Mouse (Mus musculus): ENCODE data around the gene Ccl1. TPM values are rescaled to one million over a fixed set of nuclear protein-coding genes. Genes with fewer than 3 reads are reported as not detected.

Ccl1 gene
- polyA plus RNA-seq, 1 experiment, result not detected

DNA sequence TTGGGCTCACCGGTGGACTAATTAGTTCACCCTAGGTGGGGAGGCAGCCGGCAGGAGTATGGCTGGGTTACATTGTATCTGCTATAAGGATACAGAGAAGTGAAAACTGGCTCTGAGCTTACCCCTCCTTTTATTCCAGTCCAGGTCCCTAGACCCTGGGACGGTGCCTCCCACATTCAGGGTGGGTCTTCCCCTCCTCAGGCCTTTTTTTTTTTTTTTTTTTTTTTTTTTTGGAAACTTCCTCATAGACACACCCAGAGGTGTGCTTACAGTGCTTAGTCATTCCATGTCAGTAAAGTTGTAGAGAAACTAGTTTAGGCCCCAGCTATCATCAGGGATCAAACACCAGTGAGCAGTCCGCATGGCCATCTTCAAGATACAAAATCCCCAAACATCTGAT lies 7.6 kb downstream of the Ccl1 start:
- Histone ChIP-seq H3K36me3 (ENCODE audit: control insufficient read depth, insufficient read depth, low read length) (no peaks in the 10 kb centered on the region), H3K27me3 (ENCODE audit: control insufficient read depth, insufficient read depth, low read length) (no peaks in the 10 kb centered on the region), H3K4me1 (ENCODE audit: control insufficient read depth, insufficient read depth, insufficient read length) (no peaks in the 10 kb centered on the region), H3K27ac (ENCODE audit: insufficient read depth, low read length) (no peak overlapping the region), H3K4me3 (ENCODE audit: extremely low read depth, insufficient read depth, insufficient read length) (no peak overlapping the region)
- no peak for TF ChIP-seq CTCF (IDR thresholded peaks at IDR 0.05; ENCODE audit: extremely low read depth, insufficient read depth, insufficient read length, insufficient replicate concordance)
- no peak for TF ChIP-seq POLR2A (IDR thresholded peaks at IDR 0.05; ENCODE audit: low read depth, low read length)
- no peak for DNase-seq (ENCODE audit: low read depth in 1 of 2, low spot score in 2 of 2)
- WGBS, result 68% methylated on average over 4 of the region's 4 CpGs

DNA sequence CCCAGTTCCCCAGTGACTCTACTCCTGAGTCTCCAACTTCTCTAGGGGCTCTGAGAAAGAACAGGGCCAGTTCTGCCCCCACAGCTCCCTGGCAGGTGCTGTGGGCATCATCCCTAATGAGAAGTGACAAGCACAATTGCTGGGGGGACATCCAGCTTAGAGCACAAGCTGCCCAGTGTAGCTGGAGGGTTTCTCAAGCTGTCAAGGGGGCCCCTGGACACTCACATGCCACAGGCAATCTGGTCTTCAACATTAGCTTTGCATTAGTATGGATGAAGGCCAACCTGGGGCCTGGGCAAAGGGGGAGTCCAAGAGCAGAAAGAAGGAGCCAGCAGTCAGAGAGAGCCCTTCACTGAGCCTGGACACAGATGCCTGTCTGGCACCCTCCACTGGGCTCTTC lies 14.6 kb downstream of the Ccl1 start:
- H3K4me3 ChIP-seq (ENCODE audit: extremely low read depth, insufficient read depth, insufficient read length), result no peak overlapping the region
- H3K4me1 ChIP-seq (ENCODE audit: control insufficient read depth, insufficient read depth, insufficient read length), result no peaks in the 10 kb centered on the region
- TF ChIP-seq POLR2A (IDR thresholded peaks at IDR 0.05; ENCODE audit: low read depth, low read length), result no peak
- no peak for TF ChIP-seq CTCF (IDR thresholded peaks at IDR 0.05; ENCODE audit: extremely low read depth, insufficient read depth, insufficient read length, insufficient replicate concordance)
- H3K36me3 ChIP-seq (ENCODE audit: control insufficient read depth, insufficient read depth, low read length), result no peaks in the 10 kb centered on the region
- no peaks in the 10 kb centered on the region for H3K27me3 ChIP-seq (ENCODE audit: control insufficient read depth, insufficient read depth, low read length)
- DNase-seq (ENCODE audit: low read depth in 1 of 2, low spot score in 2 of 2), result no peak
- no peak overlapping the region for H3K27ac ChIP-seq (ENCODE audit: insufficient read depth, low read length)

DNA sequence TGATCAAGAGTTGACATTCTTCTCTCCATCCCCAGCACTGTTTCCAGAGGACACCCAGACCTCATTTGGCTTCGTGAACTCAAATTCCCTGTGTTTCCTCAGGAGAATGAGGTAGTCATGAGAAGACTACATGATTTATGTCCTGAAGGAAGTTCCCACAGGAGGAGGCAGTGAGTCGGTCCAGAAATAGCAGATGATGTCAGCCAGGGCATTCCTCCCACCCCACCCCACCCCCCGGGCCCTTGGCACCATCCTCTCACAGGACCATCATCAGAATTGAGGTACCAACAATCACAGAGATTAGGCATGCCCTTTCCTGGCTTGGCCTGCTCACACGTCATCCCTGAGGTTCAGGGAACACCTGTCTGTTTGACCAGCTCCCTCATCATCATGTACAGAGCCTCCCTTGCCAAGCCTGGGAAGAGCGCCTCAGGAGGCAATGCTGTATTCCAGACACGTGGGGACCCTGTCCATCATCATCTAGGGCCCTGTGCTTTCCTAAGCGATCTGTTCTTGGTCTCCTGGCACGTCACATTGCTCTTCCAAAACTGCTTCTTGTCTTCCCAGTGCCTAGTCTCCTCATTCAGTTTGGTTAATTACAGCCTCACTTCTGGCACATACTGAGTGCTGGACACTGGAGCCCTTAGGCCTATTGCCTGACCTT lies 31.2 kb downstream of the Ccl1 start:
- Histone ChIP-seq H3K4me3 (ENCODE audit: extremely low read depth, insufficient read depth, insufficient read length) (no peak overlapping the region), H3K27ac (ENCODE audit: insufficient read depth, low read length) (no peak overlapping the region), H3K27me3 (ENCODE audit: control insufficient read depth, insufficient read depth, low read length) (no peaks in the 10 kb centered on the region), H3K36me3 (ENCODE audit: control insufficient read depth, insufficient read depth, low read length) (no peaks in the 10 kb centered on the region), H3K4me1 (ENCODE audit: control insufficient read depth, insufficient read depth, insufficient read length) (no peaks in the 10 kb centered on the region)
- 68% methylated on average over 8 of the region's 8 CpGs for WGBS
- TF ChIP-seq POLR2A (IDR thresholded peaks at IDR 0.05; ENCODE audit: low read depth, low read length) (no peak), CTCF (IDR thresholded peaks at IDR 0.05; ENCODE audit: extremely low read depth, insufficient read depth, insufficient read length, insufficient replicate concordance) (no peak)
- DNase-seq (ENCODE audit: low read depth in 1 of 2, low spot score in 2 of 2), result no peak

DNA sequence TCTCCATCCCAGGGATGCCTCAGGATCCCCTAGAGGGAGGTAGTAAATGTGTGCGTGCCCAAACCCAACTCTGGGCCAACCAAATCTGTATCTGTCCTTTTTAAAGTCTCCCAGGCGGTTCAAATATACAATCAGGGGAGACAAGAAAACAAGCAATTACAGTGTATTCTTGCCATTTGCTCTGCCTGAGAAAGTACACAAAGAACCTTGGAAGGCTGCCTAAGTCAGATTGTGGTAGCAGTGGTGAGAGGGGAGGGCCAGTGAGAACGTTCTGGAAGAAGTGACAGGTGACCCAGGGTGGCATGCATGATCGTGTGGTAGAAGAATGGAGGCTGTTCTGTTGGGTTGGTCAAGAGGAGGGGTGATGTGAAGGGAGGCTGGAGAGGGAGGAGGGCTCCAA lies 46.4 kb downstream of the Ccl1 start:
- Histone ChIP-seq H3K4me3 (ENCODE audit: extremely low read depth, insufficient read depth, insufficient read length) (no peak overlapping the region), H3K4me1 (ENCODE audit: control insufficient read depth, insufficient read depth, insufficient read length) (peaks cover 2% of the 10 kb centered on the region; the same call in 1 of the 2 replicates), H3K36me3 (ENCODE audit: control insufficient read depth, insufficient read depth, low read length) (no peaks in the 10 kb centered on the region), H3K27ac (ENCODE audit: insufficient read depth, low read length) (no peak overlapping the region), H3K27me3 (ENCODE audit: control insufficient read depth, insufficient read depth, low read length) (no peaks in the 10 kb centered on the region)
- WGBS, result 55% methylated on average over 4 of the region's 4 CpGs
- DNase-seq (ENCODE audit: low read depth in 1 of 2, low spot score in 2 of 2), result no peak
- TF ChIP-seq POLR2A (IDR thresholded peaks at IDR 0.05; ENCODE audit: low read depth, low read length), result no peak
- TF ChIP-seq CTCF (IDR thresholded peaks at IDR 0.05; ENCODE audit: extremely low read depth, insufficient read depth, insufficient read length, insufficient replicate concordance), result no peak

DNA sequence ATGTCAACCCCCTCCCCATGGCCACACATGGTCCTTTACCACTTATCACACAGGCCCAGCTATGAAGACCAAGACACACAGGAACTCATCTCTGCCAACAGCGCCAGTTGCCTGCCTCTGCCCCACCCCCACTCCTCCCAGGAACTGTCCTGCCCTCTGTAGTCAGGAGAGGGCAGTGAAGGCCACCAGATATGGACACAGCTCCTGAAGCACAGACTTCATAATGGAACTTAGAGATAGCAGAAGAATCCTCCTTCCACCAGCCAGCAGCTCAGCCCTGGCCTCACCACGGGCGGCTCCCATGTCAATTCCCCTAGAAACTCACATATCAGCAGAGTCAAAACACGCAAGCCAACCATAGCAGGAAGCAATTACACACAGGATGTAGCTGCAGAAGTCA lies 49.9 kb downstream of the Ccl1 start:
- no peaks in the 10 kb centered on the region for H3K36me3 ChIP-seq (ENCODE audit: control insufficient read depth, insufficient read depth, low read length)
- peaks cover 2% of the 10 kb centered on the region; the same call in 1 of the 2 replicates for H3K4me1 ChIP-seq (ENCODE audit: control insufficient read depth, insufficient read depth, insufficient read length)
- no peaks in the 10 kb centered on the region for H3K27me3 ChIP-seq (ENCODE audit: control insufficient read depth, insufficient read depth, low read length)
- DNase-seq (ENCODE audit: low read depth in 1 of 2, low spot score in 2 of 2), result peak in 1 of 2 experiments; percentile 4
- 4% methylated on average over 4 of the region's 4 CpGs for WGBS
- no peak overlapping the region for H3K4me3 ChIP-seq (ENCODE audit: extremely low read depth, insufficient read depth, insufficient read length)
- no peak overlapping the region for H3K27ac ChIP-seq (ENCODE audit: insufficient read depth, low read length)
- TF ChIP-seq CTCF (IDR thresholded peaks at IDR 0.05; ENCODE audit: extremely low read depth, insufficient read depth, insufficient read length, insufficient replicate concordance) (no peak), POLR2A (IDR thresholded peaks at IDR 0.05; ENCODE audit: low read depth, low read length) (no peak)

DNA sequence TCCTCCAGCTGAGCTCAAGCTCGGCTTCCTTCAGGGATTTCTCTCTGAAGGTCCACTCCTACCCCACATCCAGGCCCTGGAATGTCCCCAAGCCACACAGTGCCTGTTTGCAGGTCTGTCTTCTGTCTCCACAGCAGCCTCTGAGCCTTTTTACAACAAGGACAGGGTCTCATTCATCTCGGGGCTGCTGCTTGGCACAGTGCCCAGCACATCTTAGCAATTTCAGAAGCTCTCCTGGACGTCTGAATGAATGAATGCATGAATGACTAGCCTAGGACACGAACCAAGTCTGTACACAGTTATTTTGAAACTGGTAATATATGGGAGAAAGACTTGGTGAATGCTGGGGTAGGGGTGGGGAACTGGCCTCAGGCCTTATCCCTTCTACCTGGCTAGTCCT lies 52.1 kb downstream of the Ccl1 start:
- no peak for TF ChIP-seq POLR2A (IDR thresholded peaks at IDR 0.05; ENCODE audit: low read depth, low read length)
- no peak for TF ChIP-seq CTCF (IDR thresholded peaks at IDR 0.05; ENCODE audit: extremely low read depth, insufficient read depth, insufficient read length, insufficient replicate concordance)
- peaks cover 2% of the 10 kb centered on the region; the same call in 1 of the 2 replicates for H3K4me1 ChIP-seq (ENCODE audit: control insufficient read depth, insufficient read depth, insufficient read length)
- no peaks in the 10 kb centered on the region for H3K36me3 ChIP-seq (ENCODE audit: control insufficient read depth, insufficient read depth, low read length)
- no peak overlapping the region for H3K27ac ChIP-seq (ENCODE audit: insufficient read depth, low read length)
- H3K4me3 ChIP-seq (ENCODE audit: extremely low read depth, insufficient read depth, insufficient read length), result no peak overlapping the region
- H3K27me3 ChIP-seq (ENCODE audit: control insufficient read depth, insufficient read depth, low read length), result no peaks in the 10 kb centered on the region
- no peak for DNase-seq (ENCODE audit: low read depth in 1 of 2, low spot score in 2 of 2)
- WGBS, result 40% methylated on average over 4 of the region's 4 CpGs

DNA sequence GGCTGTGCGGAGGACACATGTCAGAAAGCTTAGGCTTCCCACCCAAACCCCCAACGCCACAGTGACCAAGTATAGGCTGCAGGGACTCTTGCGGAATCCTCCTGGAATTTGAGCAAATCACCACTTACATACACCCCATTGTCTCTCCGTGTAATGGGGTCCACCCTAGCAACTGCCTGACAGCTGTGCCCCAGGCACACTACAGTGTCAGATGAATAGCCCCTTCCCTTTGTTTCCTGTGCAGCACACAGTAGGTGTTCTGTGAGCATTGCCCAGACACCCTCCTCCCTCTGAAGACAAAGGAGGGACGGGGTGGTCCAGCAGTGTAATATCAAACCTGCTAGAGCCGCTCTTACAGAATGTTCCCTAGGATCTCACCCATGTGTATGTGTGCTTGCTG lies 54.2 kb downstream of the Ccl1 start:
- Histone ChIP-seq H3K27me3 (ENCODE audit: control insufficient read depth, insufficient read depth, low read length) (no peaks in the 10 kb centered on the region), H3K27ac (ENCODE audit: insufficient read depth, low read length) (no peak overlapping the region), H3K4me1 (ENCODE audit: control insufficient read depth, insufficient read depth, insufficient read length) (peaks cover 2% of the 10 kb centered on the region; the same call in 1 of the 2 replicates), H3K36me3 (ENCODE audit: control insufficient read depth, insufficient read depth, low read length) (no peaks in the 10 kb centered on the region), H3K4me3 (ENCODE audit: extremely low read depth, insufficient read depth, insufficient read length) (no peak overlapping the region)
- TF ChIP-seq CTCF (IDR thresholded peaks at IDR 0.05; ENCODE audit: extremely low read depth, insufficient read depth, insufficient read length, insufficient replicate concordance) (no peak), POLR2A (IDR thresholded peaks at IDR 0.05; ENCODE audit: low read depth, low read length) (no peak)
- DNase-seq (ENCODE audit: low read depth in 1 of 2, low spot score in 2 of 2), result no peak
- WGBS, result 86% methylated on average over 6 of the region's 6 CpGs
